Mouse (Mus musculus) forebrain, embryonic 11.5 days (tissue): ENCODE results near the gene Kcnj6. TPM values are rescaled to one million over a fixed set of nuclear protein-coding genes. Genes with fewer than 3 reads are reported as not detected.
A peak's percentile ranks its signal among the peaks of the same experiment; 100 is the strongest.

Experiments
- ATAC-seq: fragments of 200-750 bp; cut with Nextera tagmentation; replicated peaks from 2 replicates; pipeline ENCODE4 v1.8.0; 2017; ENCODE audit warnings: moderate TSS enrichment; ENCODE audit not compliant: low FRiP score
- DNase-seq: peaks from one replicate; pipeline ENCODE4 v3.0.0-alpha.2; 2017; ENCODE audit warnings: low spot score
- H3K27ac ChIP-seq: fragments of 300-500 bp; sonication (generic); 2 replicates; pipeline ENCODE4 v1.5.1; 2014; ENCODE audit warnings: low read depth, low read length
- H3K27me3 ChIP-seq: fragments of 300-500 bp; sonication (generic); 2 replicates; pipeline ENCODE4 v1.6.1; 2014; ENCODE audit warnings: mild to moderate bottlenecking, low read length, mixed read lengths; ENCODE audit not compliant: control insufficient read depth, insufficient read depth
- H3K36me3 ChIP-seq: fragments of 300-500 bp; sonication (generic); 2 replicates; pipeline ENCODE4 v1.6.1; 2014; ENCODE audit warnings: mild to moderate bottlenecking, low read length, moderate library complexity, mixed read lengths; ENCODE audit not compliant: control insufficient read depth, insufficient read depth
- H3K4me1 ChIP-seq: fragments of 300-500 bp; sonication (generic); replicated peaks from 2 replicates; pipeline ENCODE4 v1.6.1; 2014; ENCODE audit warnings: low read length, mixed read lengths; ENCODE audit not compliant: control insufficient read depth, insufficient read depth
- H3K4me2 ChIP-seq: fragments of 300-500 bp; sonication (generic); 2 replicates; pipeline ENCODE4 v1.6.1; 2014; ENCODE audit warnings: low read depth, mild to moderate bottlenecking, low read length, moderate library complexity, mixed read lengths; ENCODE audit not compliant: severe bottlenecking
- H3K4me3 ChIP-seq: fragments of 300-500 bp; sonication (generic); 2 replicates; pipeline ENCODE4 v1.5.1; 2014; ENCODE audit warnings: low read depth, low read length
- H3K9ac ChIP-seq: fragments of 300-500 bp; sonication (generic); 2 replicates; pipeline ENCODE4 v1.6.1; 2014; ENCODE audit warnings: low read length
- H3K9me3 ChIP-seq: fragments of 300-500 bp; sonication (generic); 2 replicates; pipeline ENCODE4 v1.6.1; 2016; ENCODE audit warnings: low read length, mixed read lengths; ENCODE audit not compliant: control insufficient read depth
- WGBS: fragments of 180-500 bp; shearing (Covaris S2); extraction: QIAGEN DNeasy Blood & Tissue Kit; methylation state at CpG from one replicate; pipeline ENCODE4 v1.1.7; 2014; 5-methylcytosine and 5-hydroxymethylcytosine counted together
- polyA plus RNA-seq: library from polyadenylated mRNA; unstranded; fragments of >200 nt; fragmentation: Nextera tagmentation; extraction: Ambion mirVana; gene quantifications from 2 replicates; pipeline ENCODE4 v1.2.1, GENCODE M21; 2014

Kcnj6 gene
- polyA plus RNA-seq, 1 experiment from 2014 or later, result 0.27 TPM

GRCm38 (mm10) chr16:94721549-94722006, 275.9 kb downstream of the Kcnj6 start:
- Histone ChIP-seq H3K9ac (no peak overlapping the region), H3K36me3 (no peaks in the 10 kb centered on the region), H3K4me2 (no peak overlapping the region), H3K27ac (no peak overlapping the region), H3K27me3 (no peaks in the 10 kb centered on the region), H3K4me1 (no peaks in the 10 kb centered on the region), H3K9me3 (no peaks in the 10 kb centered on the region), H3K4me3 (no peak overlapping the region)
- ATAC-seq (no peak), DNase-seq (no peak)
- 83% methylated on average over 10 of the region's 10 CpGs for WGBS

GRCm38 (mm10) chr16:94720476-94721153, 276.9 kb downstream of the Kcnj6 start:
- DNase-seq, result no peak
- Histone ChIP-seq H3K4me1 (no peaks in the 10 kb centered on the region), H3K9ac (no peak overlapping the region), H3K27ac (no peak overlapping the region), H3K4me3 (no peak overlapping the region), H3K9me3 (no peaks in the 10 kb centered on the region), H3K27me3 (no peaks in the 10 kb centered on the region), H3K4me2 (no peak overlapping the region), H3K36me3 (no peaks in the 10 kb centered on the region)
- no peak for ATAC-seq
- 67% methylated on average over 7 of the region's 7 CpGs for WGBS

- 78% methylated on average over 4 of the region's 4 CpGs for WGBS
- Histone ChIP-seq H3K4me3 (no peak overlapping the region), H3K9me3 (no peaks in the 10 kb centered on the region), H3K27ac (no peak overlapping the region), H3K4me1 (no peaks in the 10 kb centered on the region), H3K27me3 (no peaks in the 10 kb centered on the region), H3K4me2 (no peak overlapping the region), H3K9ac (no peak overlapping the region), H3K36me3 (no peaks in the 10 kb centered on the region)
- no peak for DNase-seq
- no peak for ATAC-seq
Observed at GRCm38 (mm10) chr16:94719488-94719887, 278.0 kb downstream of the Kcnj6 start.

- H3K4me1 ChIP-seq, result no peaks in the 10 kb centered on the region
- H3K27ac ChIP-seq, result no peak overlapping the region
- H3K9me3 ChIP-seq, result no peaks in the 10 kb centered on the region
- no peaks in the 10 kb centered on the region for H3K27me3 ChIP-seq
- H3K9ac ChIP-seq, result no peak overlapping the region
- no peak overlapping the region for H3K4me3 ChIP-seq
- no peak overlapping the region for H3K4me2 ChIP-seq
- DNase-seq (no peak), ATAC-seq (no peak)
- no peaks in the 10 kb centered on the region for H3K36me3 ChIP-seq
- WGBS, result 59% methylated on average over 4 of the region's 4 CpGs
Observed at GRCm38 (mm10) chr16:94718919-94719318, 278.6 kb downstream of the Kcnj6 start.

GRCm38 (mm10) chr16:94717051-94717450, 280.4 kb downstream of the Kcnj6 start:
- Histone ChIP-seq H3K36me3 (no peaks in the 10 kb centered on the region), H3K4me1 (0 out of 2 replicates have a peak, but pooled peaks cover 2% of the 10 kb centered on the region), H3K27ac (no peak overlapping the region), H3K27me3 (no peaks in the 10 kb centered on the region), H3K9ac (no peak overlapping the region), H3K4me2 (no peak overlapping the region), H3K4me3 (no peak overlapping the region), H3K9me3 (no peaks in the 10 kb centered on the region)
- ATAC-seq (no peak), DNase-seq (no peak)
- WGBS, result 96% methylated on average over 11 of the region's 11 CpGs

- no peaks in the 10 kb centered on the region for H3K27me3 ChIP-seq
- no peaks in the 10 kb centered on the region for H3K36me3 ChIP-seq
- 0 out of 2 replicates have a peak, but pooled peaks cover 2% of the 10 kb centered on the region for H3K4me1 ChIP-seq
- H3K9ac ChIP-seq, result no peak overlapping the region
- ATAC-seq (no peak), DNase-seq (no peak)
- WGBS, result 72% methylated on average over 14 of the region's 14 CpGs
- H3K4me3 ChIP-seq, result no peak overlapping the region
- H3K27ac ChIP-seq, result no peak overlapping the region
- H3K4me2 ChIP-seq, result no peak overlapping the region
- no peaks in the 10 kb centered on the region for H3K9me3 ChIP-seq
Observed at GRCm38 (mm10) chr16:94714483-94714882, 283.0 kb downstream of the Kcnj6 start.

GRCm38 (mm10) chr16:94713480-94714094, 283.9 kb downstream of the Kcnj6 start:
- no peaks in the 10 kb centered on the region for H3K9me3 ChIP-seq
- WGBS, result 12% methylated on average over 25 of the region's 25 CpGs
- H3K9ac ChIP-seq, result no peak overlapping the region
- no peaks in the 10 kb centered on the region for H3K36me3 ChIP-seq
- peak overlapping the region; percentile 41; the same call in 1 of the 2 replicates for H3K4me2 ChIP-seq
- H3K4me1 ChIP-seq, result 0 out of 2 replicates have a peak, but pooled peaks cover 2% of the 10 kb centered on the region
- peak overlapping the region; percentile 18; the same call in 1 of the 2 replicates for H3K4me3 ChIP-seq
- ATAC-seq (peak; percentile 88), DNase-seq (peak; percentile 88)
- no peaks in the 10 kb centered on the region for H3K27me3 ChIP-seq
- no peak overlapping the region for H3K27ac ChIP-seq

GRCm38 (mm10) chr16:94701971-94702370, 295.5 kb downstream of the Kcnj6 start:
- WGBS, result 92% methylated on average over 4 of the region's 4 CpGs
- Histone ChIP-seq H3K4me1 (no peaks in the 10 kb centered on the region), H3K27me3 (no peaks in the 10 kb centered on the region), H3K9ac (no peak overlapping the region), H3K27ac (no peak overlapping the region), H3K36me3 (no peaks in the 10 kb centered on the region), H3K9me3 (no peaks in the 10 kb centered on the region), H3K4me3 (no peak overlapping the region), H3K4me2 (no peak overlapping the region)
- no peak for ATAC-seq
- no peak for DNase-seq
